Mouse (Mus musculus) right cerebral cortex, adult 2 months (tissue): ENCODE results near the gene Zfp612.

Experiments
- DNase-seq, 2 experiments: peaks; one replicate each; pipeline ENCODE4 v3.0.0; 2021 to 2022; ENCODE audit warnings: low spot score in 2 of 2

The Zfp612 gene

GRCm38 (mm10) chr8:110134236-110134635, 54.7 kb downstream of the Zfp612 start:
- no peak for DNase-seq

GRCm38 (mm10) chr8:110135515-110135914, 56.0 kb downstream of the Zfp612 start:
- DNase-seq: no peak

- no peak for DNase-seq
Observed at GRCm38 (mm10) chr8:110140156-110140555, 60.6 kb downstream of the Zfp612 start.

GRCm38 (mm10) chr8:110140770-110141169, 61.2 kb downstream of the Zfp612 start:
- no peak for DNase-seq
